Mouse (Mus musculus) spleen, embryonic (tissue): ENCODE data around the gene Serpinb3a.
"Not testable (repeated sequence)": the region's sequence is repeated elsewhere in the genome, so short reads cannot be mapped to it uniquely, and the experiment has no call there.

Source experiments
- CTCF ChIA-PET: fragments of 350-600 bp; sonication (Branson Sonifier 250); formaldehyde crosslinking; loops from one replicate; lab custom pipeline; 2022; lab: Charles Lee

Serpinb3a gene

GRCm38 (mm10) chr1:107052203-107052602 is at the start of gene Serpinb3a:
Gene Serpinb3a (minus strand): TSS chr1:107052303.
- CTCF ChIA-PET = no interaction called here

- CTCF ChIA-PET = interaction anchor here (0.7 kb wide), 1 partner anchor 130 kb away, joined by 3 read pairs; no protein-coding TSS in a partner anchor
Measured at GRCm38 (mm10) chr1:107098417-107098816, 46.3 kb upstream of the Serpinb3a start.

GRCm38 (mm10) chr1:107083406-107083805 is 31.3 kb upstream of the Serpinb3a start, which contains the start of gene Serpinb3d:
Gene Serpinb3d (minus strand): TSS chr1:107083506.
- CTCF ChIA-PET = no interaction called here

GRCm38 (mm10) chr1:107034236-107034635 is 17.9 kb downstream of the Serpinb3a start:
- CTCF ChIA-PET = not testable (repeated sequence)

GRCm38 (mm10) chr1:107025886-107026285 is 26.2 kb downstream of the Serpinb3a start:
- CTCF ChIA-PET = no interaction called here

GRCm38 (mm10) chr1:107015210-107015609 is 36.9 kb downstream of the Serpinb3a start:
- CTCF ChIA-PET = no interaction called here

GRCm38 (mm10) chr1:107014530-107014929 is 37.6 kb downstream of the Serpinb3a start:
- CTCF ChIA-PET = no interaction called here

- CTCF ChIA-PET = no interaction called here
Measured at GRCm38 (mm10) chr1:107006316-107006715, 45.8 kb downstream of the Serpinb3a start.

GRCm38 (mm10) chr1:107001754-107002153 is 50.3 kb downstream of the Serpinb3a start:
- CTCF ChIA-PET = no interaction called here

GRCm38 (mm10) chr1:107000424-107000823 is 51.7 kb downstream of the Serpinb3a start:
- CTCF ChIA-PET = no interaction called here
